Comparison of ENCODE assay signal across 12 mouse cellular contexts in the genomic region with DNA sequence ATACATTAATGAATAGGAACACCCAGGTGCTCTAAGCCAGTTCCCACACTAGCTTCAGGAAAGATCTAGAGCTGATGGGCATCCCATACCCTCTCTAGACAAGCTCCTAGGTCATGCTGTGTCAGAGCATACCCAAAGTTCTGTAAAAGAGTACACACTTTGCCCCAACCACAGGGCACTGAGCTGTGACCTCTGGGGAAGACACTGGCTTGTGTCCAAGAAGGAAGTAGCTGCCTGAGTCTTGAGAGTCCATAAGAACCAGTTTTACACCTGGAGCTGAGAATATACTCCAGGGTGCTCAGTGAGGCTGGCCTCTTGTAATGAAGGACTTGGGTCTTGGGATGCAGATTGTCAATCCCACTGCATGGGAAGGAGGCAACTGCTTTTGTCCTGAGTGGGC.
DNase-seq lines count a peak whose midpoint lies in the region; ATAC-seq lines count a peak whose summit lies in the region.
"Had no signal": no experiment of that assay in that cellular context is flagged by ENCODE, and none has a peak within 500 bp of the region (broad histone marks: within the 10 kb centered on the region; RNA-seq: fewer than 3 reads in every experiment).

No protein-coding gene starts in this region.

- H3K27ac ChIP-seq in kidney, embryonic 15.5 days, result no peak overlapping the region
- H3K27ac ChIP-seq in brown adipose tissue, adult 24 weeks (replicated peaks; ENCODE audit: low read depth, low read length), result 0 out of 2 replicates have a peak overlapping the region, but pooled peaks have one; percentile 20
- H3K27ac ChIP-seq: forebrain, embryonic 15.5 days; limb, embryonic 15.5 days had no signal

- no peak overlapping the region for H3K9ac ChIP-seq in kidney, embryonic 15.5 days
- H3K9ac ChIP-seq: forebrain, embryonic 15.5 days; limb, embryonic 15.5 days had no signal

- no peaks in the 10 kb centered on the region for H3K36me3 ChIP-seq in kidney, embryonic 15.5 days
- H3K36me3 ChIP-seq: forebrain, embryonic 15.5 days; limb, embryonic 15.5 days had no signal

- no peak for ATAC-seq in kidney, embryonic 15.5 days (replicated peaks; ENCODE audit: low FRiP score)
- ATAC-seq: CD4-positive, CD25-positive, alpha-beta regulatory T cell, adult 4 months; forebrain, embryonic 15.5 days had no signal

- no peaks in the 10 kb centered on the region for H3K9me3 ChIP-seq in kidney, embryonic 15.5 days (replicated peaks)
- H3K9me3 ChIP-seq: forebrain, embryonic 15.5 days; limb, embryonic 15.5 days had no signal

- no peak overlapping the region for H3K4me3 ChIP-seq in kidney, embryonic 15.5 days (replicated peaks)
- H3K4me3 ChIP-seq in brown adipose tissue, adult 24 weeks (ENCODE audit: insufficient read depth, low read depth, low read length), result no peak overlapping the region
- H3K4me3 ChIP-seq: forebrain, embryonic 15.5 days; limb, embryonic 15.5 days; myocyte had no signal

- H3K27me3 ChIP-seq in kidney, embryonic 15.5 days, result peaks cover 6% of the 10 kb centered on the region
- H3K27me3 ChIP-seq: forebrain, embryonic 15.5 days; limb, embryonic 15.5 days had no signal

- no peak overlapping the region for H3K4me2 ChIP-seq in kidney, embryonic 15.5 days
- H3K4me2 ChIP-seq: forebrain, embryonic 15.5 days; limb, embryonic 15.5 days had no signal

- peaks cover 62% of the 10 kb centered on the region for H3K4me1 ChIP-seq in kidney, embryonic 15.5 days
- peaks cover 26% of the 10 kb centered on the region for H3K4me1 ChIP-seq in brown adipose tissue, adult 24 weeks (ENCODE audit: control insufficient read depth, insufficient read depth, insufficient read length, low read length)

- peak; percentile 64 for DNase-seq in kidney, adult 11 months
- DNase-seq in B cell, adult 2 months, result peak; percentile 40 to 52
- peak; percentile 35 for DNase-seq in lung, postnatal 10 days
- no peak for DNase-seq in left cerebral cortex, postnatal 36 days (ENCODE audit: low spot score in 2 of 2)
- no peak for DNase-seq in ovary, postnatal 10 days (ENCODE audit: low spot score)
- DNase-seq in gastrocnemius, postnatal 36 days, result no peak

- intact Hi-C loops in left cerebral cortex, postnatal 36 days (cut with DNase I), result no loop called here
- intact Hi-C loops in gastrocnemius, postnatal 36 days (cut with DNase I), result no loop called here

Comparison
In these comparisons a context has a peak if more than half of its experiments do, and no peak if none do; other contexts are left out.
1. DNase-seq: peak in kidney, adult 11 months (single experiment), B cell, adult 2 months (2 of 2) and lung, postnatal 10 days (single experiment); none in left cerebral cortex, postnatal 36 days (0 of 2), ovary, postnatal 10 days (single experiment) and gastrocnemius, postnatal 36 days (0 of 2).